Mouse (Mus musculus): ENCODE measurements around the gene Fars2. TPM values are rescaled to one million over a fixed set of nuclear protein-coding genes. Genes with fewer than 3 reads are reported as not detected.
"Not testable (repeated sequence)": the region's sequence is repeated elsewhere in the genome, so short reads cannot be mapped to it uniquely, and the experiment has no call there.

The Fars2 gene
- polyA plus RNA-seq, 1 experiment from 2014 or later: 42.7 TPM

DNA sequence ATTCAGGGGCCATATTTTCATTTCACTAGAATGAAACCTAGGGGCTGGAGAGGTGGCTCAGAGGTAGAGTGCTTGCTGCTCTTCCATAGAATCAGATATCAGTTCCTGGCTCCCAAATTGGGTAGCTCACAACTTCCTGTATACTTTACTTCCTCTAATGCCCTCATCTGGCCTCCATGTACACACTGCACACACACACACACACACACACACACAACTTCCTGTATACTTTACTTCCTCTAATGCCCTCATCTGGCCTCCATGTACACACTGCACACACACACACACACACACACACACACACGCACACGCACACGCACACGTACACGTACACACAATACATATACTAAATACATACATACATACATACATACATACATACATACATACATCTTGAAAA, 248.5 kb downstream of the Fars2 start:
- H3K27ac ChIP-seq (ENCODE audit: low read depth, low read length); ATAC-seq (replicated peaks; ENCODE audit: insufficient number of reproducible peaks, low FRiP score, low TSS enrichment): not testable (repeated sequence)
- WGBS (ENCODE audit: insufficient replicate concordance): 96% methylated on average over 5 of the region's 5 CpGs

DNA sequence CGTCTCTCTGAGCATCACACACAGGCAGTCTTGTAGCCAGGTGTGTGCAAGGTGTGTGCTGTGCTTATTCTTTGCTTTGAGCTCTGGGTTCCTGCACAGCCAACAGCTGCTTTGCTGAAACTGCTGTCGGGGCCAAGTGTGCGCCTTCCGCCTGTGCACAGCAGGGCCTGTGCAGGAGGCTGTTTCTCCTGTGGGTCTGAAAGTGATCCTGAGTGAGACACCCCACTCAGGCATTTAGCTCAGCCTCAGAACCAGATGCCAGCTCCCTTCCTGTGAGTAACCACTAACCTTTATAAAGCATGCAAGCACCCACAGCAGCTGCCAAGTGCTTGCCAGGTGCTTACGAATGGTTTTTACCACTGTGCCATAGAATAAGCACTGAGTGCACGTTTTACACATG, 249.1 kb downstream of the Fars2 start:
- Histone ChIP-seq H3K27ac (ENCODE audit: low read depth, low read length) (no peak overlapping the region), H3K27me3 (ENCODE audit: control insufficient read depth, insufficient read depth, low read length) (no peaks in the 10 kb centered on the region), H3K9me3 (replicated peaks; ENCODE audit: control insufficient read depth, low read length) (no peaks in the 10 kb centered on the region), H3K4me1 (ENCODE audit: control insufficient read depth, insufficient read depth, low read length) (no peaks in the 10 kb centered on the region), H3K4me3 (ENCODE audit: low read depth, low read length) (no peak overlapping the region), H3K9ac (ENCODE audit: low read depth, low read length) (no peak overlapping the region), H3K36me3 (ENCODE audit: control insufficient read depth, insufficient read depth, low read length) (no peaks in the 10 kb centered on the region), H3K4me2 (no peak overlapping the region)
- 88% methylated on average over 6 of the region's 6 CpGs for WGBS (ENCODE audit: insufficient replicate concordance)
- no peak for ATAC-seq (replicated peaks; ENCODE audit: insufficient number of reproducible peaks, low FRiP score, low TSS enrichment)

More for the DNA sequence above, 248.5 kb downstream of the Fars2 start:
- H3K36me3 ChIP-seq (ENCODE audit: control insufficient read depth, insufficient read depth, low read length); H3K9me3 ChIP-seq (replicated peaks; ENCODE audit: control insufficient read depth, low read length); H3K4me3 ChIP-seq (ENCODE audit: low read depth, low read length); H3K9ac ChIP-seq (ENCODE audit: low read depth, low read length); H3K4me1 ChIP-seq (ENCODE audit: control insufficient read depth, insufficient read depth, low read length); H3K27me3 ChIP-seq (ENCODE audit: control insufficient read depth, insufficient read depth, low read length); H3K4me2 ChIP-seq: not testable (repeated sequence)

DNA sequence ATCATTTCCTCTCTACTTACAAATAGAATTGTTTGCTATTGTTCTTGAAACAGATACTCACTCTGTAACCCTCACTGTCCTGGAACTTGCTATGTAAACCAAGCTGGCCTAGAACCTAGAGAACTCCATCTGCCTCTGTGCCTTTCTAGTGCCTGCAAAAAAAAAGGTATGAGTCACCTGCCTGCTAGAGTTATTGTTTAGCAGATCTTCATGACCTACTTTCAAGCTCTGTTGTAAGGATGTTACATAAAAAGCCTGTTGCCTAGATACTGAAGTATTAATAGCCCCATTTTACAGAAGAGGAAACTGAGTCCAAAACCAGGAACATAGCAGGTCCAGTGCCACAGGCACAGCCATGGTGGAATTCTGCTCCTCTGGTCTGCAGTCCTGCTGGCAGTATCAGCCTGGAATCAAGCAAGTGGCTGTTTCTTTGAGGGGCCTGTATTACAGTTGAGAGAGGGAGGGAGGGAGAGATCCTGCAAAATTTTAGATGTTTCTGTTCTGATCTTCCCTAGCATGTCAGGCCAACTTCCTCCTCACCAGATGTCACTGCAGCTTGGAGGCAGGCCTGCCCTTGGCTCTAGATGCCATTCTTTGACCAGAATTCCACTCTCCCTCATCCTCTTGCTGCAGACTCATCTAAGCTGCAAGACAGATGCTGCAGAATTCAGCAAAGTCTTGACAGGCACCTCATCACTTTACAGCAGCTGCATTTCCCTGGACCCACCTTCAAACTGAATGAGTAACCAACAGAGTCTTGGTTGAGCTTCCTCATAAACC, 250.7 kb downstream of the Fars2 start:
- ATAC-seq (replicated peaks; ENCODE audit: insufficient number of reproducible peaks, low FRiP score, low TSS enrichment): no peak
- Histone ChIP-seq H3K27ac (ENCODE audit: low read depth, low read length) (no peak overlapping the region), H3K27me3 (ENCODE audit: control insufficient read depth, insufficient read depth, low read length) (no peaks in the 10 kb centered on the region), H3K4me1 (ENCODE audit: control insufficient read depth, insufficient read depth, low read length) (no peaks in the 10 kb centered on the region), H3K4me2 (no peak overlapping the region), H3K9ac (ENCODE audit: low read depth, low read length) (no peak overlapping the region), H3K4me3 (ENCODE audit: low read depth, low read length) (no peak overlapping the region), H3K9me3 (replicated peaks; ENCODE audit: control insufficient read depth, low read length) (no peaks in the 10 kb centered on the region), H3K36me3 (ENCODE audit: control insufficient read depth, insufficient read depth, low read length) (no peaks in the 10 kb centered on the region)

DNA sequence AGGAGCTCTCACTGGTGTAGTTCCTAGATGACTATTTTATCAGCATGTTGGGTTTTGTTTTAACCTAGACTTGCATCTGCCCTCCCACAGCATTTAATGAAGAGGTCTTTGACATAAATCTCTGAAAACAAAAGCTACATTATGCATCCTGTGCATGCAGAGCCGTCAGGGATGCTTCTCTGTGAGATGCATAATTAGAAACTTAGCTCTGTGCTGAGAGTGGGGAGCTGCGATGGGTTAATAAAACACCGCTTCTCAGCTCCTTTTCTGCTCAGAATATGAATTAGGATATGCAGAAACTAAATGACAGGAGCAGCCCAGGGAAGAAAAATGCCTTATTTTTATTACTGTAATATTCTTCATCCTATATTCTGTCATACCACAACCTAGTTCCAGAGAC, 251.6 kb downstream of the Fars2 start:
- ATAC-seq (replicated peaks; ENCODE audit: insufficient number of reproducible peaks, low FRiP score, low TSS enrichment): no peak
- Histone ChIP-seq H3K9ac (ENCODE audit: low read depth, low read length) (no peak overlapping the region), H3K9me3 (replicated peaks; ENCODE audit: control insufficient read depth, low read length) (no peaks in the 10 kb centered on the region), H3K4me1 (ENCODE audit: control insufficient read depth, insufficient read depth, low read length) (no peaks in the 10 kb centered on the region), H3K27ac (ENCODE audit: low read depth, low read length) (no peak overlapping the region), H3K27me3 (ENCODE audit: control insufficient read depth, insufficient read depth, low read length) (no peaks in the 10 kb centered on the region), H3K4me2 (no peak overlapping the region), H3K4me3 (ENCODE audit: low read depth, low read length) (no peak overlapping the region), H3K36me3 (ENCODE audit: control insufficient read depth, insufficient read depth, low read length) (no peaks in the 10 kb centered on the region)
- WGBS (ENCODE audit: insufficient replicate concordance): 82% methylated on average over 3 of the region's 3 CpGs

DNA sequence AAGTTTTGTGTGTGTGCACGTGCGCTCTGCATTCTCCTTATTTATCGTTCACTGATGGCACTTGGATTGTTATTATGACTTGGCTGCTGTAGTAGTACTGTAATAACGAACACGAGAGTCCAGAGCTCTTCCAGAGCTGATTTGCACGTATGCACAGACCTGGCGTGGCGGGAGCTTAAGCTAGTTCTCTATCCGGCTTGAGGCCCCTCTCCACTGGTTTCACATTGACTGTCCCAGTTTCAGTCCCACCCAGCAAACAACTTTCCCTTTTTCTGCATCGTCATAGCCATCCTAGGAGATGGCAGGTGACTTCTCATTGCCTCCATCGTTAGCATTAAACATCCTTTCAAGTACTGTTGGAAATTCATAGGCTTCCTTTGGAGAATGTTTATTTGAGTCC, 252.2 kb downstream of the Fars2 start:
- no peak overlapping the region for H3K4me2 ChIP-seq
- no peaks in the 10 kb centered on the region for H3K4me1 ChIP-seq (ENCODE audit: control insufficient read depth, insufficient read depth, low read length)
- H3K9me3 ChIP-seq (replicated peaks; ENCODE audit: control insufficient read depth, low read length): no peaks in the 10 kb centered on the region
- no peak overlapping the region for H3K4me3 ChIP-seq (ENCODE audit: low read depth, low read length)
- H3K27ac ChIP-seq (ENCODE audit: low read depth, low read length): no peak overlapping the region
- no peak overlapping the region for H3K9ac ChIP-seq (ENCODE audit: low read depth, low read length)
- 81% methylated on average over 11 of the region's 11 CpGs for WGBS (ENCODE audit: insufficient replicate concordance)
- no peaks in the 10 kb centered on the region for H3K27me3 ChIP-seq (ENCODE audit: control insufficient read depth, insufficient read depth, low read length)
- no peaks in the 10 kb centered on the region for H3K36me3 ChIP-seq (ENCODE audit: control insufficient read depth, insufficient read depth, low read length)
- no peak for ATAC-seq (replicated peaks; ENCODE audit: insufficient number of reproducible peaks, low FRiP score, low TSS enrichment)

DNA sequence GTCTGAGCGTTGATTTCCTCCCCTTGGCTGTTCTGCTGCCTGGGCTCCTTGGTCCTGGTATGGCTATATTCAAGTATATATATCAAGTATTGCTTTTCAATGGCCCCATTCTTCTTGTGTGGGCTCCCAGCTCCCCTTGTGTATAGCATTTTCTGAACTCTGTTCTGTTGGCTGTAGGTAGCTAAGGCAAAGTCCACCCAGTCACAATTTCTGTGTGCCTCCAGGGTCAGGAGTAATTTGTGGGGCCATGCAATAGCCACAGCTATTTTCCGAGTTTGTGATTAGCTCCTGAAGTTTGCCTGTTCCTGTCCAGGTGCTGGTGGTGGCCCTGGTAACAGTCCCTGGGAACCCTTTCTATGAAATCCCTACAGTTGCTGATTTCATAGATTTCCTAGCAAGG, 266.0 kb downstream of the Fars2 start:
- H3K27me3 ChIP-seq (ENCODE audit: control insufficient read depth, insufficient read depth, low read length): no peaks in the 10 kb centered on the region
- no peak overlapping the region for H3K9ac ChIP-seq (ENCODE audit: low read depth, low read length)
- no peak for ATAC-seq (replicated peaks; ENCODE audit: insufficient number of reproducible peaks, low FRiP score, low TSS enrichment)
- no peak overlapping the region for H3K27ac ChIP-seq (ENCODE audit: low read depth, low read length)
- WGBS (ENCODE audit: insufficient replicate concordance): 51% methylated on average over 2 of the region's 2 CpGs
- H3K4me1 ChIP-seq (ENCODE audit: control insufficient read depth, insufficient read depth, low read length): no peaks in the 10 kb centered on the region
- no peak overlapping the region for H3K4me3 ChIP-seq (ENCODE audit: low read depth, low read length)
- H3K4me2 ChIP-seq: no peak overlapping the region
- no peaks in the 10 kb centered on the region for H3K9me3 ChIP-seq (replicated peaks; ENCODE audit: control insufficient read depth, low read length)
- no peaks in the 10 kb centered on the region for H3K36me3 ChIP-seq (ENCODE audit: control insufficient read depth, insufficient read depth, low read length)

DNA sequence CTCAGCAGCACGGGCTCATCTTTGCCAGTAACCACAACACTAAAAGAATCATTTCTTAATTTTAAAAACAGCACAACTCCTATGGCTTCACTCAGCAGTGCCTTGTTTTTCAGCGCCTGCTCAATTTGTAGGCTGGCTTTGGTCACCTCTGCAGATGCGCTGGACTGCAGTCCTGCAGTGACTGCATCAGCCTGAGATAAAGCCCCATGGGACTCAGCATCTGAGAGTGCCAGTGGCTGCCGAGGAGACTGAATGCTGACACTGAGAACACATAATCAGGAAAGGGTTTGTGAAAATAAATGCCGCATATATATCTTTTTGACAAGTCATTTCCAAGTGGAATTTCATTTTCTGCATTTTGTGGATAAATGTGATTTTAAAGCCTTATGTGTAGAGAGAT, 268.9 kb downstream of the Fars2 start:
- H3K4me3 ChIP-seq (ENCODE audit: low read depth, low read length): no peak overlapping the region
- H3K9ac ChIP-seq (ENCODE audit: low read depth, low read length): no peak overlapping the region
- peaks cover 4% of the 10 kb centered on the region; the same call in 1 of the 2 replicates for H3K4me1 ChIP-seq (ENCODE audit: control insufficient read depth, insufficient read depth, low read length)
- H3K9me3 ChIP-seq (replicated peaks; ENCODE audit: control insufficient read depth, low read length): no peaks in the 10 kb centered on the region
- H3K27me3 ChIP-seq (ENCODE audit: control insufficient read depth, insufficient read depth, low read length): no peaks in the 10 kb centered on the region
- no peaks in the 10 kb centered on the region for H3K36me3 ChIP-seq (ENCODE audit: control insufficient read depth, insufficient read depth, low read length)
- 60% methylated on average over 5 of the region's 5 CpGs for WGBS (ENCODE audit: insufficient replicate concordance)
- no peak overlapping the region for H3K4me2 ChIP-seq
- no peak for ATAC-seq (replicated peaks; ENCODE audit: insufficient number of reproducible peaks, low FRiP score, low TSS enrichment)
- no peak overlapping the region for H3K27ac ChIP-seq (ENCODE audit: low read depth, low read length)

DNA sequence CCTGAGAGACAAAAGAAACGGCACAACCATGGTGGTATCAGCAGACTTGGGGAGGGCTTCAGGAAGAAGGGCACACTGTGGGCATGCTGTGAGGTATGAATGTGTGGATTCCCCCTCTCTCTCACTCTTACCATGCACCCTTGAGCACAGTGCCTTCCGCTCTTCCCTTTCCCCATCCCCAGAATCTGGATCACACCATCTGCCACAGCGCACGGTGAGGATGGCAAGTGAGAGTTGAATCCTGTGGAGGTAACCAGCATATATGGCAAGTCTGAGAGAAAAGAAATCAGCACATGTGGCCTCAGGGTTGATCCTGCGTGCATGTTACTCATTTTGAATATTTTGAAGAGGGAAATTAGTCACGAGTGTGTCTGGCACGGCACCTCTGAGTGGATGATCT, 274.7 kb downstream of the Fars2 start:
- no peaks in the 10 kb centered on the region for H3K9me3 ChIP-seq (replicated peaks; ENCODE audit: control insufficient read depth, low read length)

DNA sequence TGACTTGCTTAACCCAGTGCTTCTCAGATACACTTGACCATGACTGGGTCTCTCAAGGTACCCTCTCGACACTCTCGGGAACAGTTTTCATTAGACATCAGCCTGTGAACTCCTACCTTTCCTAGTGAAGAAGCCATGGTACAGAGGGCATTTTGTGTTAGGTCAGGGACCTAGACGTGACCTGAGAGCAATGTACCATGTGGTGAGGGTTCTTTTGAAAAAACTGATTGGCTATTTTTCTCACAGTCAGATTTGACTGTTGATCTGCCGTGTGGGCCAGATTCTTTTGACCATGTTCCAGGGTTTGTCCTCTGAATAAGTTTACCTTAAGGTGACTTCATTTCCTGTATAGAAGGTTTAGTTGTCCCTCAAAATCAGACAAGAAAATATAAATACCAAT, 275.5 kb downstream of the Fars2 start:
- H3K4me2 ChIP-seq: no peak overlapping the region
- no peak overlapping the region for H3K9ac ChIP-seq (ENCODE audit: low read depth, low read length)
- H3K27ac ChIP-seq (ENCODE audit: low read depth, low read length): no peak overlapping the region
- no peaks in the 10 kb centered on the region for H3K36me3 ChIP-seq (ENCODE audit: control insufficient read depth, insufficient read depth, low read length)
- H3K9me3 ChIP-seq (replicated peaks; ENCODE audit: control insufficient read depth, low read length): no peaks in the 10 kb centered on the region
- H3K4me3 ChIP-seq (ENCODE audit: low read depth, low read length): no peak overlapping the region
- 83% methylated on average over 4 of the region's 4 CpGs for WGBS (ENCODE audit: insufficient replicate concordance)
- no peaks in the 10 kb centered on the region for H3K27me3 ChIP-seq (ENCODE audit: control insufficient read depth, insufficient read depth, low read length)
- ATAC-seq (replicated peaks; ENCODE audit: insufficient number of reproducible peaks, low FRiP score, low TSS enrichment): no peak
- H3K4me1 ChIP-seq (ENCODE audit: control insufficient read depth, insufficient read depth, low read length): peaks cover 4% of the 10 kb centered on the region; the same call in 1 of the 2 replicates

More for the DNA sequence above, 274.7 kb downstream of the Fars2 start:
- Histone ChIP-seq H3K27ac (ENCODE audit: low read depth, low read length) (no peak overlapping the region), H3K4me3 (ENCODE audit: low read depth, low read length) (no peak overlapping the region), H3K27me3 (ENCODE audit: control insufficient read depth, insufficient read depth, low read length) (no peaks in the 10 kb centered on the region), H3K4me1 (ENCODE audit: control insufficient read depth, insufficient read depth, low read length) (peaks cover 4% of the 10 kb centered on the region; the same call in 1 of the 2 replicates), H3K36me3 (ENCODE audit: control insufficient read depth, insufficient read depth, low read length) (no peaks in the 10 kb centered on the region), H3K9ac (ENCODE audit: low read depth, low read length) (no peak overlapping the region), H3K4me2 (no peak overlapping the region)
- 90% methylated on average over 7 of the region's 7 CpGs for WGBS (ENCODE audit: insufficient replicate concordance)
- no peak for ATAC-seq (replicated peaks; ENCODE audit: insufficient number of reproducible peaks, low FRiP score, low TSS enrichment)

All from heart, embryonic 11.5 days (tissue).